Mouse (Mus musculus) liver, adult (tissue): ENCODE data around the gene Rab1b.

Source experiments
- GATA4 ChIP-seq: IDR thresholded peaks from 2 replicates; pipeline ENCODE4 v1.6.1; 2014; ENCODE audit warnings: mild to moderate bottlenecking, low read length; ENCODE audit not compliant: insufficient replicate concordance

Rab1b gene

DNA sequence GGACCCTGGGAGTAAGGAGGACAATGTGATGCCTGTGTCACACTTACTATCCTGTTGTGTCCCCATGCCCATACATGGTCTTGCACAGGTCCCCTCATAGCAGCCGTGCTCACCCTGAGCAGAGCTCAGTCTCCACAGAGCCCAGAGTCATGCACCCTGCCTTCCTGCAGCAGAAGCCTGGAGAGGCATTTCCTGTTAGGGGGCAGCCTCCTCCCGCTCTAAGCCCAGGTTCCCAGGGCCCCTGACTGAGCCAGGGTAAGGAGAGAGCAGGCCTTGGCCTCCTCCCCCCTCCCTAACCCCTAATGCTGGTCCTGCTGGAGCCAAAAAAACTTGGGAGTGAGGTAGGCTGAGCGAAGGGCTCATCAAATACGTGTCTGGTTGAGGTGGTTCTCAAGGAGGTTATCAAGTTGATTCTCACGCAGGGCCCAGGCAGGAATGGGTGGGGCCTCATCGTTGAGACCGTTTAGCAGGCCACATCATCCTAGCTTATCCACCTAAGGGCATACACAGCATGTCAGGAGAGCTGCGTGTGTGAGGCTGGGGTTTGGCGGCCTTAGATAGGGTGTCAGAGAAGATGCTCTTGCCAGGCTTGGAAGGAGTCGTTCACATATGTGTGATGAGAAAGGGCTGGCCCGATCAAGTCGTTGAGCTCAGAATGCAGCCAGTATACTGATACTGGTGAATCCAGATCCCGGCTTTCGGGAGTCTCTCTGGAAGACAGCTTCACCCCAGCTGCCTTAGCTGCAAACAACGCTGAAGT is 39.7 kb downstream of the Rab1b start:
- no peak for TF ChIP-seq GATA4

DNA sequence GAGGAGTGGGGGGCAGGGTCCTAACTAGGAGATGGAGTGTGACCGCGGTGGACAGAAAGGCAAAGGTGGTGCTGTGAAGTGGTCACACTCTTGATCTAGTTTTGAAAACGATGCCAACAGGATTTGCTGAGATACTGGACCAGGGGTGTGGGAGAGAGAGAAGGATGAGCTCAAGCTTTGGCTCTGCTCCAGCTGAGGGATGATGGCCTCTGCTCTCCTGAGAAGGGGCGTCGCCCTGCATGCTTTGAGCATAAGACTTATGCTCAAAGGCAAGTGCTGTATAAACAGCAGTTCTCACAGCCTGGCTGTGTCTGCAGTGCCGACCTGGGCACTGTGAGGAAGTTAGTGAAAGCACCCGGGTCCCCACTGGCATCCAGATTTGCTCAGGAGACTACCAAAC is 41.8 kb downstream of the Rab1b start:
- no peak for TF ChIP-seq GATA4

DNA sequence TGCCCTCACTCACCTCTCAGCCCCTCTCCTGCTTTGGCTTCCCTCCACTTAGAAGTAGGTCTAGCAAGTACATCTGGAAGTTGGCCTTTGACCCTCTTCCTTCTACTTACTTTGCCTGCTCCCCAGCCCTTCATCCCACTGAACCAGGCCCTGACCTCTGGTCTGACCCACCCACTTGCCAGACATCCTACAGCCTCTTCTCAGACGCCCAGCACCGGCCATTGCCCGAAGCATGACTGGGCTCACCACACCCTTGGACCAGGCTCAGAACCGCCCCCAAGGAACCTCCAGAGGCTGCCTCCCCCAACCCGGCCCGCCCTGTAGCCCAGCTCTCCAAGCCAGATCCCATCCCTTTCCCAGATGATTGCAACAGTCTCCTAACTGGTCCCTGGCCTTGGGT is 44.4 kb downstream of the Rab1b start:
- TF ChIP-seq GATA4 = no peak

DNA sequence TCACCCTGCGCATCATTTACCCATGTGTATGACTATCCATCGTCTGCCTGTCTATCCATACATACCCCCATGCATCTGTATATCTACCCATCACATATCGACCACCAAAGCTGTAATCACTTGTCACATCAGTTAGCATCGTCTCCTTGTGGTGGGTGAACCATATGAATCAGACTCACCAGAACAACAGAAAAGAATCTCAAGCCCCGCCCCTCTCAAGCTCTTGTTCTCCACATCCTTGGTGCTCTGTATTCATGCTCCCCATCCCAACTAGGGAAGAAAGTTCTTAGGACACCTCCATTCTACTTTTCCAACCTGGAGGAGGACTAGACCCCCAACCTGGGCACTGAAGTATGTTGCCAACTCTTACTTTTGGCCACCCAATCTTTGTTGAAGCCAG is 44.8 kb downstream of the Rab1b start:
- TF ChIP-seq GATA4 = no peak

DNA sequence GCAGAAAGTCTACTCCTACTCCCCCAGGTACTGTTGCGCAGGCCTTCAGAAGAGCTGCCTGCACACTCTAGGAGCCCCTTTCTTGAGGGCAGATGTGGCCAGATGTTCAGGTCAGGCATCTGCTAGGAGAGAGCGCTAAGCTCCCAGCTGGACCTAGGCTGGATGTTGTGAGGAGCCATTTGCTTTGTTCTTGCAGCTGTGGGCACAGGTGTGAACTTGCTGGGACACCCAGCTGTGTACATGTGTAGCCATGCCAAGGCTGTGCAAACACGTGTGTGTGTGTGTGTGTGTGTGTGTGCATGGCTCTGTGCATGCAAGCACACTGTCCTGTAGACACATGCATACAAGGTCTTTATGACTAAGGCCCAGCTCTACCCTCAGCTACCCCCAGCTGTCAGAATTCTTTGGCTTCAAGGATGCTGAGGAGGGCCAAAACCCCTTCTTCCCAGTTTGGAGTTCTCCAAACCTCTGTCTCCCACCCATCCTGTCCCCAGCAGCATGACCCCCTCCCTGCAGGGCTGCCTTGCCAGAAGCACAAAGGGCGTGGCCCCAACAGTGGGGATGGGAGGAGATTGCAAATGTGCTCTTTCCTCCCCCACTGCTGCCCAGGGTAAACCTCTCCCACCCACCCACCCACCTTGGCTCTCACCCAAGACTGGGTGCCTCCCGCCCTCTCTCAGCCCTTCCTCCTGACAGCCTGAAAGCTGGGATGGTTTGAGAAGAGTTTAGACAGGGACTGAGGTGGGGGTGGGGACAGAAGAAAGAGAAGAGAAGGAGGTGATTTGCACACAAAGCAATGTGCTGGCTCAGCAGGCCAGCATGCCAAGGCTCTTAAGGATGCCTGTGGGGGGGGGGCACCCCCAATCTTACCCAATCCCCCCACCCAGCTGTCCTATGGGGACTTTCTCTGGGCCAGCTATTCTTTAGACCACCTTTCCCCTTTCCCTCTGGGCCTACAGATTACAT is 46.2 kb downstream of the Rab1b start:
- no peak for TF ChIP-seq GATA4

DNA sequence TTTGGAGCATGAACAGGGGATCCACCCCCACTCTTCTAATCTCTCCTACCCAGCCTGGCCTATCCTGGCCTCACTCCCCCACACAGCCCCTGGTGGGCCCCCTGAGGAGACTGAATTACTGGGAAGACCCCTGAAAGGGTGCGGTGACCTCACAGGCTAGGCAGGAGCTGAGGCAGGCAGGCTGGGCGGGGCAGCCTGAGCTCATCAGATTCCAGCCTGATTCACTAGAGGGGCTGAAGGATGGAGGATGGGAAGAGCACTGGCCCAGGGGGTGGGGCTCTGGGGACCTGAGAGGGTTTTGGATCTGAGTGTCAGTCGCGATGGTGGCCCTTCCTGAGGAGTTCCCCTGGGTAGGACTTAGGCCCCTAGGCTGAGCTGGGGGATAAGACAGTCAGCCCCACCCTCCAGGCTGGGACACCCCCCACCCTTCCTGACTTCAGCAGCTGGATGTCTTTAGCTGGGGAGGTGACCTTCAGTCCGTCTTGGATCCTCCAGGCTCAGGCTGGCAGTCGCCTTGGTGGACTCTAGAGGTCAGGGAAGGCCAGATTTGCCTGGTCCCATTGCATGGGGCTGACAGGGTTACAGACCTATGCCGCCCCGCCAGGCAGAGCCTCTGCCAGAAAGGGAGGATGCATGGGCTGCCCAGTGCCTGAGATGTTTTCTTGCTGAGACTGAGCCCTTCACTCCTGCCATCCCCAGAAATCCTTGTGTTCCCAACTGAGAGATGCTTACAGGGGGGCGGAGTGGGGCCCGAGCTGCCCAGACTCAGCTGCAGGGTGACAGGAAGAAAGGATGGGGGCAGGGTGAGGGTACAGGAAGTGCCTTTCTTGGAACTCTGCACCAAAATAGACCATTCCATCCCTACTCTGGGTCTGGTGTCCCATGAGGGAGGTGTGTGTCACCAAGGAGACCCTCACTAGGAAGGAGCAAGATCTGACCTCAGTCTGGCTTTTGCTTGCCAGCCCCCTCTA is 47.8 kb downstream of the Rab1b start:
- TF ChIP-seq GATA4 = no peak

DNA sequence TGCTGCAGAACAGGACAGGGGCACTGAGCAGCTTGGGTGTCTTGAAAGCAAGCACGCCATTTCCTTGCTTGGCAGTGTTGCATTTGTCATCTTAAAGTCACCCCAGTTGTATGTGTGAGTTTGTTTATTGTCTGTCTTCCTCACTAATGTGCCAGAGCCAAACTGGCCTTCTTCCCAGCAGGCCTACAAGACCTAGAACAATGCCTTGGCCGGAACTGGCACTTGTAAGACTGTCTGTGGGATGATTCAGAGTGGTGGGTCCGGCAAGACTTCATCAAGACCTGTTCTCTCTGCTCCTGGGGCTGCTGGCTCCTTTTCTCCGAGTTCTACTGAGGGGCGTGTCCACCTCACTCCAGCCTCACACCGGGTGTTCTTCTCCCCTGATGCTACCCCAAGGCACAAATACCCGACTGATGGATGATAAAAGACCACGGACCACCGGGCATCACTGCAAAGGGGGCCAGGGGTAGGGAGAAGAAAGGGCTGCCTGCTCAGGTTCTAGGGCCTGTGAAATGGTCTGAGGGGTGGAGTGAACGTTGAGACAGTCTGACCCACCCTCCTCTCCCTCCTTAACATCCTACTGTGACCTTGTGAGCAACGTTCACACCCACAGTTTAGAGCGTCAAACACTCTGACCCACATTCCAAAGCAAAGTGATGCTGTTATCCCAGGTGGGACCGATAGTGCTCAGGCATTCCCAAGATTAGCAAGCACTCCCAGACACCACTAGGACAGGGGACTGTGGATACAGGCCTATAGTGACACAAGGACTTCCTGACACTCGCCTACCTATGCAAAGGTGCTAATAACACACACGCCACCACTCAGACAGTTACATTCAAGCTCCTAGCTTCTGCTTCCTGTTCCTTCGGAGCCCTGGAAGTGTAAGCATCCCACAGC is 48.7 kb downstream of the Rab1b start:
- no peak for TF ChIP-seq GATA4

DNA sequence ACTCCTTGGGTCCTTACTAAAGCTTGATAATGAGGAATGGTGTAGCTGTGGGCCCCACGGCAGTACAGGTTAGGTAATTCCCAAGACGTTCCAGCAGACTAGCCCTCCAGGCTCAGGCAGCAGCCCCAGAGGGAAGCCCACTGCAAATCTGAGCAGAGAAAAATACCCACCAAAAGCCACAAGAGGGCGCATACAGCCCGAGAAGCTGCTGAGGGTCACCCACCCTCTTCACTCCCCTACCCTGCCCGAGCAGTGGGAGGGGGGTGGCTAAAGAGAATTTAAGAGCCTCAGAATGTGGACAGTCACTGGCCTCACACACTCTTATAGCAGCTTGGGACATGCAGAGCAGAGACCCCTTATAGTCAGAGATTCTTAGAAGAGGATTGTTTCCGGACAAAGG is 50.6 kb downstream of the Rab1b start:
- no peak for TF ChIP-seq GATA4

DNA sequence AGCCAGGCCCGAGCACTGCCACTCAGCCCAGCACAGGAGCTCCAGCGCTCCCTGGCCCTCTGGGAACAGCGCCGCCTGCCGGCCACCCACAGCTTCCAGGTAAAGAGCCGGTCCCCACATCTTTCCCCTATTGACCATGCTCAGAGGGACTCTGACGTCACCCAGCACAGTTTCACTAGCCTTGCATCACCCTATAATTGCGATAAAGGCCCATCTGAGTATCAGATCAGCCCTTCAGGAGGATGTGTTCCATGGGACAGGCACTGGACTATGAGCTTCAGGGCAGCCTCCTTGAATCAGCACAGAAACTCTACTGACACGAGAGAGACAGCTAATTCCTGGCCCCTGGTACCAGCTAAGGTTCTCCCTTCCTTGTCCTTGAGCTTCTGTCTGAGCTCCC is 53.0 kb downstream of the Rab1b start:
- TF ChIP-seq GATA4 = no peak

DNA sequence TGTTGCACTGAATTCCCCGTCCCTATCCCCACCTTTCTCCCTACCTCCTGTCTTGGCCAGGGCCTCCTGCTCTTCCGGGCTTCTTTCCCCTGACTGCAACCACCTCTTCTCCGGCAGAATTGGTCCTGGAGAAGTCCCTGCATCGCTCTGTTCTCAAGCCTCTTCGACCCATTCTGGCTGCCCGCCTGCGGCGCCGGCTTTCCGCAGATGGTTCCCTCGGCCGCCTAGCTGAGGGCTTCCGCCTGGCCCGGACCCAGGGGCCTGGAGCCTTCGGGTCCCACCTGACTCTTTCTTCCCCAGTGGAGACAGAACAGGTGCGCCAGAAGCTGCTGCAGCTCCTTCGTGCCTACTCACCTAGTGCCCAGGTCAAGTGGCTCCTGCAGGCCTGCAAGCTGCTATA is 54.0 kb downstream of the Rab1b start:
- no peak for TF ChIP-seq GATA4

DNA sequence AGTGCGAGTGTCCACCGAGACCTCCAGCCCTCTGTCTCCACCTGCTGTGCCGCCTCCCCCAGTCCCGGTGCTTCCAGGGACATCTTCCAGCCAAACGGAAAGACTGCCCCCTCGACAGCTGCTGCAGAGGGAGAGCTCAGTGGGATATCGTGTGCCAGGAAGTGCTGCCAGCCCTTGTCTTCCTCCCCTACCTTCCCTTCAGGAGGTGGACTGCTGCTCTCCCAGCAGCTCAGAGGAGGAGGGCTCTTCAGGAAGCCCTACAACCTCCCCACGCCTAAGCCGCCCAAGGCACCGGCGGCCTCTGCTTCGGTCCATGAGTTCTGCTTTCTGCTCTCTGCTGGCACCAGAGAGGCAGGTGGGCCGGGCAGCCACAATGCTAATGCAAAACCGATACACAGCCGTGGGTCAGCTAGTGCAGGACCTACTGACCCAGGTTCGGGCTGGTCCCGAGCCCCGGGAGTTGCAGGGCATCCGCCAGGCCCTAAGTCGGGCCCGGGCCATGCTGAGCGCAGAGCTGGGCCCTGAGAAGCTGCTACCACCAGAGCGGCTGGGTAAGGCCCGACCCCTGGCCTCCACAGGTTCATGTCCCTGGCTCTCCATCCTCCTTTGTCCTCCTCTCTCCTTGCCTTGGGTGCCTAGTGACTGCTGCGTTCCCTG is 54.6 kb downstream of the Rab1b start:
- TF ChIP-seq GATA4 = no peak

DNA sequence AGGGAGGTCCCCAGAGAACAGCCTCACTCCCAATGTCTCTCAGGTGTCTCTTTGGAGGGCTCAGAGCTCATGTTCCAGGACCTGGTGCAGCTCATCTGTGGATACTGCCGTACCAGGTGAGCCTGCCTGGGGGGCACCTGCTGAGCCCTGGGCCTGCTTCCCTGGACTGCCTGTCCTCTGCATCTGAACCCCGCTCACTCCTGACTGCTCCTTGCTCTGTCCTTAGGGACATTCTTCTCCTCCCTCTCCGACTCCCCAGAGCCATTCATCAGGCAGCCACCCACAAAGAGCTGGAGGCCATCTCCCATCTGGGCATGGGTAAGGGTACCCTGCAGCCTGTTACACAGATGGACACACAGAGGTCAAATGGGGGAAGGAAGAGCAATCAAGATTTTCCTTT is 55.4 kb downstream of the Rab1b start:
- no peak for TF ChIP-seq GATA4

DNA sequence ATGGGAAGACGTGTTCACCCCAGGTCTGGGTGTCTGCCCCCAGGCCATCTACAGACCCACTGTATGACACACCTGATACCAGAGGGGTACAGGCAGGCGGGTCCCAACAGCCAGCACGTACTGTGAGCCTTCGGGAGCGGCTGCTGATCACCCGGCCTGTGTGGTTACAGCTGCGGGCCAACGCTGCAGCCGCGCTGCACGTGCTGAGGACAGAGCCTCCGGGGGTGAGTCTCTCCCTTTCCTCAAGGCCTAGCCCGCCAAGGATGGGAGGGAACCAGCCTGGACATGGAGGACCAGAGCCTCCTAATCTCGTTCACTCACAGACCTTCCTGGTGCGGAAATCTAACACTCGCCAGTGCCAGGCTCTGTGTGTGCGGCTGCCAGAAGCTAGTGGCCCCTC is 55.8 kb downstream of the Rab1b start:
- no peak for TF ChIP-seq GATA4
